Mouse (Mus musculus): Measurements from ENCODE around the gene Lonp1. TPM values are rescaled to one million over a fixed set of nuclear protein-coding genes. Genes with fewer than 3 reads are reported as not detected.
"Not testable (repeated sequence)": the region's sequence is repeated elsewhere in the genome, so short reads cannot be mapped to it uniquely, and the experiment has no call there.

Lonp1 gene
- polyA plus RNA-seq (2012; rRNA removed): 45.1 and 53.6 TPM in 2 replicates

DNA sequence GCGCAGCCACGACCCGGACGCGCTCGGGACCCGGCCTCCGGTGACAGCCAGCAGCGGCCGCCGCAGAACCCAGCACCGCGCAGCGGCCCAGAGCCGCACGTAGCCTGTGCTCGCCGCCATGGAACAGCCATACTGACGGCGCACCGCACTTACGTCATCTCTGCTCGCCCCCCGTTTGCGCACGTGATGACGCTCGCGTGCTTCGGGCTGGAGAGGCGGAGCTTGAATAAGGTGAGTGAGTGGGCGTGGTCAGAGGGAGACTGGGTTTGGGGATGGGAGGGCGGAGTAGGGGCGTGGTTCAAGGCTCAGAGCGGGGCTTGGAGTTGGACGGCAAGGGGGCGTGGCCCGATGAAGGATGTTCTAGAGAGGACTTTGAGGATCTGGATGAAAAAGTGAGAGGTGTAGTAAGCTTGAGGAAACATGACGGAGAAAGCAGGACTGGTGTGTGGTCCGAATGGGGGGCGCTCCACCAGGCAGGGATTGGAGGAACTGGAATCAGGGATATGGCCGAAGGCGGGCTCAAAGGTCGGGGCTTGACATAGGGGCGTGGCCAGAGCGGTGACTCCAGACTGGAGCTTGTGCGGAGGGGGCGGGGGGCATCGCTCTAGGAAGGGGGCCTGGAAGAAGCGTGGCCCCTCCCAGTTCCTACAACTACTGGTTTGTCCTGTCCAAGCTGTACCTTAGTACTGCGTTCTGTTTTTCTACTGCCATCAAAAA, at the start of gene Lonp1:
Gene Lonp1, minus strand, starts transcription at position 134 of the 717 bp plus-strand sequence.
- WGBS: under 1% methylated on average over 51 of the region's 51 CpGs

DNA sequence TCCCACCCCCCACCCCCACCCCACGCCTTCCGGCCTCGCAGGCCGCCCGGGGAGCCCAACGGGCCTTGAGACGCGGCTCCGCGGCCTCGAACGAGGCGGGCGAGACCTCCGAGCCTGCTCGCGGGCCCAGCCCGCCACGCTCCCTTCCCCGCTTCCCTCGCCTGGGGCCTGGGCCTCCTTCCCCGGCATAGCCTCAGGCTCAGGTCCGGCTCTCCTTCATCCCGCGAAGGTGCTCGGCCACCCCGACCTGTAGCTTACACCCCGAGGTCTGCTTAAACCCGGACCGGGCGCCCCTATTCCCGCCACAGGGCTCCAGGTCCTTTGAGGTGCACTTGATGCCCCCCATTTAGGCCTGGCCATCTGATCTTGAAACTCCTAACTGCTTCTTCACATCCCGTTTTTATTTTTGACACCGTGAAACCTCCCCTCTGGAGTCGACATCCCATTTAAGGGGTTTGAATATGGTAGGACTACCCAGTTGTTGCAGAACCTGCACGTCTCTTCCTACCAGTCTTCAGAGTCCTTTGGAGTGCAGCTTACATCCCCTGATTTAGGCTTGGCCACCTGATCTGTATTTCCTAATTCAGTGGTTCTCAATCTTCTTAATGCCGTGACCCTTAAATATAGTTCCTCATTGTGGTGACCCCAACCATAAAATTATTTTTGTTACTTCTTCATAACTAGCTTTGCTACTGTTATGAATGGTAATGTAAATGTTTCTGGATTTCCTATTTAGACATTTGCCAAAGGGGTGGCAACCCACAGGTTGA, 47.1 kb upstream of the Lonp1 start:
- DNase-seq (ENCODE audit: low read depth, low spot score): no peak
- WGBS: under 1% methylated on average over 36 of the region's 37 CpGs

More for the DNA sequence above, at the start of gene Lonp1:
- DNase-seq (ENCODE audit: low read depth, low spot score): peak; percentile 96

GRCm38 (mm10) chr17:56672941-56673646, 46.4 kb upstream of the Lonp1 start, which contains the start of gene Ranbp3:
Gene Ranbp3 (plus strand): TSS chr17:56673294.
- WGBS: under 1% methylated on average over 65 of the region's 66 CpGs

GRCm38 (mm10) chr17:56669766-56670165, 43.1 kb upstream of the Lonp1 start:
- DNase-seq (ENCODE audit: low read depth, low spot score): no peak
- 90% methylated on average over 8 of the region's 8 CpGs for WGBS

More at GRCm38 (mm10) chr17:56672941-56673646, 46.4 kb upstream of the Lonp1 start, which contains the start of gene Ranbp3:
- peak; percentile 95 for DNase-seq (ENCODE audit: low read depth, low spot score)

DNA sequence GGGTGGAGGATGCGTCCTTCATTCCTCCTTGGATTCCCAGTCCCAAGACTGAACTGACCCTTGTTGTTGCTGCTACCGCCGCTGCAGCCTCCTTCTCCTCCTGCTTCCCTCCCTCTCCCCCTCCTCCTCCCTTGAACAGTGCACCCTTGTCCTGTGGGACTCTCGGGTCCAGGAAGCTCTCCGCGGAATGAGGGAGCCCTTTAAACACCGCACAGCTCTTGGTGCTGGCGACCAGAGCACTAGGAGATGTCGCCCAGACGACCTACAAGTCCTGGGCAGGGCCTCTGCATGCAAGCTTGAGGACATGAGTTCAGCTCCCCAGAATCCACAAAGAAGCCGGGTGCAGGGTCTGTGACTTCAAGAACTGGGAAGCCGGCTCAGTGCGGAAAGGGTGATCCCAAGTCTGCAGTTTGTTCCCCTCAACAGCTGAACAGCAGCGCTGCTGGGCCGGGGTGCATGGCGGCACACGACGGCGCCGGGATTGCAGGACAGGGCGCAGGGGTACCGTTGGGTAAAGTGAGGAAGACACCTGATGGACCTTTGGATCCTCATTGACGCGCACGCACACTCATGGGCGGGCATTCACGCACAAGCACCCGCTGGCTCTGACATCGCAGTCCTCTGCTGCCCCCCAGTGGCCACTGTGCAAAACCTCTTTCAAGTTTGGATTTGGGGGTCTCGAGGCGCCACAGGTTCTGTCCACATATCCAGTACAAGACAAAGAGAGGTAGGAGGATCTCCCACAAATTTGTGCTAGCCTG, 41.9 kb upstream of the Lonp1 start:
- DNase-seq (ENCODE audit: low read depth, low spot score): peak; percentile 60
- WGBS: 2% methylated on average over 31 of the region's 31 CpGs

GRCm38 (mm10) chr17:56667591-56667990, 40.9 kb upstream of the Lonp1 start:
- no peak for DNase-seq (ENCODE audit: low read depth, low spot score)
- WGBS: 81% methylated on average over 3 of the region's 3 CpGs

GRCm38 (mm10) chr17:56666384-56666783, 39.7 kb upstream of the Lonp1 start:
- WGBS: 62% methylated on average over 4 of the region's 4 CpGs
- DNase-seq (ENCODE audit: low read depth, low spot score): no peak

DNA sequence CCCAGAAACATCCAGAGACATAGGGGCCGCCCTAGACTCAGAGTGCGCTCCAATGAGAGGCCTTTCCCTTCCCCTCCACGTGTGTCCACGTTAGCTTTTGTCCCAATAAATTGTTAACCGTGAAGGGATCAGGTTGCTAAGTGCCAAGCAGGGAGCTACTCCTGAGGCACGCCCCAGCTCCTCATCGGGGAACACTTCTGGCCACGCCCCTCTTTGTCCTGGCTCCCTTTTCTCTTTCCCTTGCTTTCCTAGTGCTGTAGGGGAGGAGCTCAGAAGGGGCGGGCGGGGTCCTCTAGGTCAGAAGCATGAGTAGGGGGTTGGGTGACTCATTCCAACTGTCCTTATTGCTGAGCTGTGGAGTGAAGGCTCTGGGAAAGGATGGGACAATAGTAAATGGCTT, 37.6 kb upstream of the Lonp1 start:
- DNase-seq (ENCODE audit: low read depth, low spot score): no peak
- WGBS: 11% methylated on average over 10 of the region's 10 CpGs

- no peak for DNase-seq (ENCODE audit: low read depth, low spot score)
- WGBS: 60% methylated on average over 3 of the region's 3 CpGs
These were observed 37.0 kb upstream of the Lonp1 start for GRCm38 (mm10) chr17:56663659-56664058.

- no peak for DNase-seq (ENCODE audit: low read depth, low spot score)
- WGBS: 81% methylated on average over 6 of the region's 6 CpGs
These were observed 29.5 kb upstream of the Lonp1 start for GRCm38 (mm10) chr17:56656171-56656570.

DNA sequence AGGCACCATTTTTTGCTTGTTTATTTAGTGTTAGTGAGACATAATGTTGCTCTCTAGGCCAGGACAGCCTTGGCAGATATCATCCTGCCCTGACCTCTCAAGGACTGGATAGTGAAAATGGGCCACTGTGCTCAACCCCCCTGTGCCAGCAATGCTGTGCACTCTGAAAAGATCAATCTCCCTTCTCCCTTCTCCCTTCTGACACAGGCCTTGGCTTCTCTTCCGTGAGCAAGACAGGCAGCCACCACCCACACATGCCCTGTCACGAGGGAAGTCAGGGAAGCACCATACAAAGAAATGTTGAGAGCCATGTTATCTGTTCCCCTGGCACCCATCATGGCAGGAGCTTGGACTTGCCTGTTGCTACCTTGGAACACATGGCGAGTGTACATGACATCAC, 28.6 kb upstream of the Lonp1 start:
- 69% methylated on average over 3 of the region's 3 CpGs for WGBS
- no peak for DNase-seq (ENCODE audit: low read depth, low spot score)

DNA sequence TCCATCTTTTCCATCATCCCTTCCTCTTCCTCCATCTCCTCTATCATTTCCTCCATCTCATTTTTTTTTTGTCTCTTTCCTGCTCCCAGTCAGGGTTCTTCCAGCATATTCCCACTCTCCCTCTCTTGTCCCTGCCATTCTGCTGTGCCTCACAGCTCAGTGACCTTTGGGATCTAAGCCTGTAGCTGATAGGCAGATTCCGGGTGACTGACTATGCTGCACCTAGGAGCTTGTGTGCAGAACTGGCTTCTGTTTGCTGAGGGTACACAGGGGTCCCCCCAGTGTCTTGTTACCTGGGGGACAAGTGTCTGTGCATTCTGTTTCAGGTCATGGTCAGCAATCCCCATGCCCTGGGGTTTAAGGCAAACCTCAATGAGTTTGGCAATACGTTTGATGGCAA, 28.1 kb upstream of the Lonp1 start:
- DNase-seq (ENCODE audit: low read depth, low spot score): no peak
- WGBS: 58% methylated on average over 2 of the region's 2 CpGs

DNA sequence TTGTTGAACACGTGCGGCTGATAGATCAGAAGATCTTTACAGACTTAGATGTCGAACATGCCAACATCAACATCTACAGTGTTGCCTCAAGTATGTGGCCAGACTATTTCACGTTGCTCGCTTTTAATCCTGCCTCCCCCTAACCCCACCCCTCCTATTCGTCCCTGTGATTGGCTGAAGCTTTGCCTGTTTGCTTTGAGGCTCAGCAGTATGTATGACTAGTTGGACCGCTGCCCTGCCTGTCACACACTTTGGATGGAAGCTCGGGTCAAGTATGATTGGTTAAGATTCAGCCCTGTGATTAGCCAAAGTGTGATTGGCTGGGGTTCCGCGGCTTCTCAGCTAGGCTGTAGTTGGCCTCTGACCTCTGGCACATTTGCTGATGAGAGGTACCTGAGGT, 25.1 kb upstream of the Lonp1 start:
- WGBS: 14% methylated on average over 10 of the region's 10 CpGs
- DNase-seq (ENCODE audit: low read depth, low spot score): no peak

- 33% methylated on average over 13 of the region's 13 CpGs for WGBS
- no peak for DNase-seq (ENCODE audit: low read depth, low spot score)
These were observed 20.9 kb upstream of the Lonp1 start for GRCm38 (mm10) chr17:56647546-56647945.

GRCm38 (mm10) chr17:56643237-56643636, 16.6 kb upstream of the Lonp1 start:
- no peak for DNase-seq (ENCODE audit: low read depth, low spot score)
- 76% methylated on average over 4 of the region's 4 CpGs for WGBS

- WGBS: 83% methylated on average over 6 of the region's 6 CpGs
- no peak for DNase-seq (ENCODE audit: low read depth, low spot score)
These were observed 7.3 kb upstream of the Lonp1 start for GRCm38 (mm10) chr17:56634023-56634422.

DNA sequence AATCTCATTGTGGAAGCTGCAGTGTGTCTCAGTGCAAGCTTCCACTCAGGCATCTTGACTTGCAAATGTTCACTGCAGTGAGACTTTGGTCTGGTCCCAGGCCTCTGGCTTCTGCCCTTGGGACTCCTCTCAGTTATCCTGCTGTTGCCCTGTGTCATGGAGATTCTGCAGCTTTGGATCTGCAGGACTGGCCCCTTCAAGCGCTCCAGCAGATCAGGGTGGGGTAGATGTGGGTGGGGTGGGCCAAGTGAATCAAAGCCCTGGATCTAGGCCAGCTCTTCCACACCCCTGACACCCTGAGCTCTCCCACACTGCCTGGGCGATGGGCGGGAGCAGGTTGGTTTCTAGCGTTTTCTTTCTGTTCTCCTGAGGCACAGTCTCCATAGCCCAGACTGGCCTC, 5.1 kb upstream of the Lonp1 start:
- WGBS: 19% methylated on average over 4 of the region's 4 CpGs
- DNase-seq (ENCODE audit: low read depth, low spot score): no peak

DNA sequence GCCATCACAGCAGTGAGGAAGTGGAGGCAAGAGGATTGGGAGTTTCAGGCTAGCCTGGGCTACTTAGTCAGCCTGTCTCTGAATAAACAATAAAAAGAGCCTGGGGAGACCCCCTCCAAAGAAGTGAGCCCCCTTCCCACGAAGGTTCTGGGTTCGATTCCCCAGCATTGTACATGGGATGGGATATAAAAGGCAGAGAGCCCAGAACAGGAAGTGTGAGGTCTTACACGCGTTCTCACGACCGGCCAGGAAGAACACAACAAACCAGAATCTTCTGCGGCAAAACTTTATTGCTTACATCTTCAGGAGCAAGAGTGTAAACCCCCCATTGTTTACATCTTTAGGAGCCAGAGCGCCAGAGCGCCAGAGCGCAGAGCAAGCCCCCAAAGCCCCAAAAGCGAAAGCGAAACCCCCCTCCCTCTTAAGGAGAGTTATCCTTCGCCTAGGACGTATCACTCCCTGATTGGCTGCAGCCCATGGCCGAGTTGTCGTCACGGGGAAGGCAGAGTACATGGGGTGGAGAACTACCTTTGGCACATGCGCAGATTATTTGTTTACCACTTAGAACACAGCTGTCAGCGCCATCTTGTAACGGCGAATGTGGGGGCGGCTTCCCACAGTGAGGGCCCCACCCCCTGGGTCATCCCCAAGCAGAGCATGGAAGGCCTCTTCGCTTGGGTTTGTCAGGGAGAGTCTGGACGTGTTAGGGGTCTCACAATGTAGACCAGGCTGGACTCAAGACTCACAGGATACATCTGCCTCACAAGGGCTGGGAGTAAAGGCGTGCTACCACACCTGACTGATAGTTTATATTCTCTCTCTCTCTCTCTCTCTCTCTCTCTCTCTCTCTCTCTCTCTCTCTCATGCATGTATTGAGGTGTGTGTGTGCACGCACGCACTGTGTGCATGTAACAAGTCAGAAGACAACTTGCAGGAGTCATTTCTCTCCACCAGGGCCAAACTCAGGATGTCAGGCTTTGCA, 3.4 kb upstream of the Lonp1 start:
- WGBS: 80% methylated on average over 27 of the region's 27 CpGs
- not testable (repeated sequence) for DNase-seq (ENCODE audit: low read depth, low spot score)

Data from large intestine, adult 2 months (tissue).